Mouse (Mus musculus): ENCODE measurements around the gene Wnt5b. TPM values are rescaled to one million over a fixed set of nuclear protein-coding genes. Genes with fewer than 3 reads are reported as not detected.

The Wnt5b gene
- polyA plus RNA-seq, 2 experiments, result 0.26 to 0.50 TPM

- Histone ChIP-seq H3K27me3 (ENCODE audit: control insufficient read depth, insufficient read depth, low read length) (no peaks in the 10 kb centered on the region), H3K27ac (no peak overlapping the region), H3K4me3 (ENCODE audit: insufficient read depth in 1 of 2, low read depth in 2 of 2, low read length in 2 of 2) (no peak overlapping the region), H3K9ac (replicated peaks) (no peak overlapping the region), H3K4me1 (replicated peaks; ENCODE audit: control insufficient read depth in 2 of 2, insufficient read depth in 2 of 2, low read length in 1 of 2) (0 out of 4 replicates have a peak, but pooled peaks cover 0 to 2% of the 10 kb centered on the region in 2 experiments), H3K9me3 (ENCODE audit: control insufficient read depth, low read length) (no peaks in the 10 kb centered on the region), H3K4me2 (ENCODE audit: low read depth) (no peak overlapping the region), H3K36me3 (replicated peaks; ENCODE audit: control insufficient read depth, insufficient read depth, low read depth) (no peaks in the 10 kb centered on the region)
- ATAC-seq (ENCODE audit: insufficient read depth) (no peak), DNase-seq (ENCODE audit: low read depth in 3 of 3, low spot score in 3 of 3) (no peak)
- no peak for TF ChIP-seq EP300 (IDR thresholded peaks at IDR 0.05; ENCODE audit: low read depth)
- no peak for TF ChIP-seq CTCF (IDR thresholded peaks at IDR 0.05; ENCODE audit: low read depth)
- 15% methylated on average over 5 of the region's 5 CpGs for WGBS (ENCODE audit: insufficient replicate concordance)
These were observed 44.9 kb downstream of the Wnt5b start for GRCm38 (mm10) chr6:119499271-119499670.

- 67% methylated on average over 7 of the region's 7 CpGs for WGBS (ENCODE audit: insufficient replicate concordance)
- no peaks in the 10 kb centered on the region for H3K27me3 ChIP-seq (ENCODE audit: control insufficient read depth, insufficient read depth, low read length)
- no peaks in the 10 kb centered on the region for H3K9me3 ChIP-seq (ENCODE audit: control insufficient read depth, low read length)
- ATAC-seq (ENCODE audit: insufficient read depth) (no peak), DNase-seq (ENCODE audit: low read depth in 3 of 3, low spot score in 3 of 3) (no peak)
- no peak overlapping the region for H3K4me3 ChIP-seq (ENCODE audit: insufficient read depth in 1 of 2, low read depth in 2 of 2, low read length in 2 of 2)
- H3K36me3 ChIP-seq (replicated peaks; ENCODE audit: control insufficient read depth, insufficient read depth, low read depth), result no peaks in the 10 kb centered on the region
- H3K4me1 ChIP-seq (replicated peaks; ENCODE audit: control insufficient read depth in 2 of 2, insufficient read depth in 2 of 2, low read length in 1 of 2), result no peaks in the 10 kb centered on the region
- TF ChIP-seq CTCF (IDR thresholded peaks at IDR 0.05; ENCODE audit: low read depth) (no peak), EP300 (IDR thresholded peaks at IDR 0.05; ENCODE audit: low read depth) (no peak)
- H3K27ac ChIP-seq, result no peak overlapping the region
- no peak overlapping the region for H3K4me2 ChIP-seq (ENCODE audit: low read depth)
- no peak overlapping the region for H3K9ac ChIP-seq (replicated peaks)
These were observed 51.5 kb downstream of the Wnt5b start for GRCm38 (mm10) chr6:119492630-119493014.

GRCm38 (mm10) chr6:119491997-119492629 lies 52.0 kb downstream of the Wnt5b start:
- ATAC-seq (ENCODE audit: insufficient read depth), result no peak
- Histone ChIP-seq H3K4me2 (ENCODE audit: low read depth) (no peak overlapping the region), H3K9me3 (ENCODE audit: control insufficient read depth, low read length) (no peaks in the 10 kb centered on the region), H3K4me3 (ENCODE audit: insufficient read depth in 1 of 2, low read depth in 2 of 2, low read length in 2 of 2) (no peak overlapping the region), H3K27me3 (ENCODE audit: control insufficient read depth, insufficient read depth, low read length) (no peaks in the 10 kb centered on the region), H3K4me1 (replicated peaks; ENCODE audit: control insufficient read depth in 2 of 2, insufficient read depth in 2 of 2, low read length in 1 of 2) (no peaks in the 10 kb centered on the region), H3K36me3 (replicated peaks; ENCODE audit: control insufficient read depth, insufficient read depth, low read depth) (no peaks in the 10 kb centered on the region), H3K27ac (no peak overlapping the region), H3K9ac (replicated peaks) (no peak overlapping the region)
- 52% methylated on average over 9 of the region's 9 CpGs for WGBS (ENCODE audit: insufficient replicate concordance)
- no peak for DNase-seq (ENCODE audit: low read depth in 3 of 3, low spot score in 3 of 3)
- TF ChIP-seq EP300 (IDR thresholded peaks at IDR 0.05; ENCODE audit: low read depth), result no peak
- no peak for TF ChIP-seq CTCF (IDR thresholded peaks at IDR 0.05; ENCODE audit: low read depth)

GRCm38 (mm10) chr6:119491006-119491405 lies 53.1 kb downstream of the Wnt5b start:
- no peak for ATAC-seq (ENCODE audit: insufficient read depth)
- H3K4me1 ChIP-seq (replicated peaks; ENCODE audit: control insufficient read depth in 2 of 2, insufficient read depth in 2 of 2, low read length in 1 of 2), result no peaks in the 10 kb centered on the region
- no peak overlapping the region for H3K27ac ChIP-seq
- 43% methylated on average over 11 of the region's 11 CpGs for whole genome bisulfite sequencing (ENCODE audit: insufficient replicate concordance)
- H3K4me3 ChIP-seq (ENCODE audit: insufficient read depth in 1 of 2, low read depth in 2 of 2, low read length in 2 of 2), result no peak overlapping the region
- no peaks in the 10 kb centered on the region for H3K27me3 ChIP-seq (ENCODE audit: control insufficient read depth, insufficient read depth, low read length)
- no peak for TF ChIP-seq EP300 (IDR thresholded peaks at IDR 0.05; ENCODE audit: low read depth)
- TF ChIP-seq CTCF (IDR thresholded peaks at IDR 0.05; ENCODE audit: low read depth), result no peak
- H3K9ac ChIP-seq (replicated peaks), result no peak overlapping the region
- no peaks in the 10 kb centered on the region for H3K36me3 ChIP-seq (replicated peaks; ENCODE audit: control insufficient read depth, insufficient read depth, low read depth)
- H3K4me2 ChIP-seq (ENCODE audit: low read depth), result no peak overlapping the region
- no peak for DNase-seq (ENCODE audit: low read depth in 3 of 3, low spot score in 3 of 3)
- no peaks in the 10 kb centered on the region for H3K9me3 ChIP-seq (ENCODE audit: control insufficient read depth, low read length)

- no peak overlapping the region for H3K9ac ChIP-seq (replicated peaks)
- no peaks in the 10 kb centered on the region for H3K27me3 ChIP-seq (ENCODE audit: control insufficient read depth, insufficient read depth, low read length)
- DNase-seq (ENCODE audit: low read depth in 3 of 3, low spot score in 3 of 3), result no peak
- no peak overlapping the region for H3K4me3 ChIP-seq (ENCODE audit: insufficient read depth in 1 of 2, low read depth in 2 of 2, low read length in 2 of 2)
- WGBS (ENCODE audit: insufficient replicate concordance), result 62% methylated on average over 11 of the region's 11 CpGs
- no peak for TF ChIP-seq CTCF (IDR thresholded peaks at IDR 0.05; ENCODE audit: low read depth)
- TF ChIP-seq EP300 (IDR thresholded peaks at IDR 0.05; ENCODE audit: low read depth), result no peak
- no peaks in the 10 kb centered on the region for H3K36me3 ChIP-seq (replicated peaks; ENCODE audit: control insufficient read depth, insufficient read depth, low read depth)
- H3K27ac ChIP-seq, result no peak overlapping the region
- no peak overlapping the region for H3K4me2 ChIP-seq (ENCODE audit: low read depth)
- H3K9me3 ChIP-seq (ENCODE audit: control insufficient read depth, low read length), result no peaks in the 10 kb centered on the region
- ATAC-seq (ENCODE audit: insufficient read depth), result no peak
- H3K4me1 ChIP-seq (replicated peaks; ENCODE audit: control insufficient read depth in 2 of 2, insufficient read depth in 2 of 2, low read length in 1 of 2), result no peaks in the 10 kb centered on the region
These were observed 53.6 kb downstream of the Wnt5b start for GRCm38 (mm10) chr6:119490549-119490948.

All from liver, embryonic 14.5 days (tissue).